Mouse (Mus musculus) hindbrain, postnatal 0 days (tissue): ENCODE results near the gene Kif26b. TPM values are rescaled to one million over a fixed set of nuclear protein-coding genes. Genes with fewer than 3 reads are reported as not detected.
A peak's percentile ranks its signal among the peaks of the same experiment; 100 is the strongest.

Source experiments
- ATAC-seq: fragments of 200-750 bp; cut with Nextera tagmentation; 2 replicates; pipeline ENCODE4 v1.8.0; 2017; ENCODE audit warnings: mild to moderate bottlenecking, moderate TSS enrichment, moderate library complexity
- DNase-seq: peaks from one replicate; pipeline ENCODE4 v3.0.0-alpha.2; 2015; ENCODE audit warnings: low spot score
- H3K27ac ChIP-seq: fragments of 300-500 bp; sonication (generic); 2 replicates; pipeline ENCODE4 v1.5.1; 2014; ENCODE audit warnings: mild to moderate bottlenecking
- H3K27me3 ChIP-seq: fragments of 300-500 bp; sonication (generic); 2 replicates; pipeline ENCODE4 v1.6.1; 2014; ENCODE audit warnings: low read length, mixed read lengths; ENCODE audit not compliant: insufficient read depth
- H3K36me3 ChIP-seq: fragments of 300-500 bp; sonication (generic); 2 replicates; pipeline ENCODE4 v1.6.1; 2014; ENCODE audit warnings: low read length, mixed read lengths; ENCODE audit not compliant: insufficient read depth
- H3K4me1 ChIP-seq: fragments of 300-500 bp; sonication (generic); 2 replicates; pipeline ENCODE4 v1.6.1; 2014; ENCODE audit warnings: antibody characterized with exemption, low read length, mixed read lengths; ENCODE audit not compliant: insufficient read depth
- H3K4me2 ChIP-seq: fragments of 300-500 bp; sonication (generic); 2 replicates; pipeline ENCODE4 v1.6.1; 2014; ENCODE audit warnings: low read depth, mild to moderate bottlenecking, low read length, moderate library complexity, mixed read lengths
- H3K4me3 ChIP-seq: fragments of 300-500 bp; sonication (generic); 2 replicates; pipeline ENCODE4 v1.5.1; 2014; ENCODE audit warnings: low read length
- H3K9ac ChIP-seq: fragments of 300-500 bp; sonication (generic); replicated peaks from 2 replicates; pipeline ENCODE4 v1.6.1; 2014; ENCODE audit warnings: mild to moderate bottlenecking, low read length, moderate library complexity, mixed read lengths
- H3K9me3 ChIP-seq: fragments of 300-500 bp; sonication (generic); 2 replicates; pipeline ENCODE4 v1.6.1; 2016; ENCODE audit warnings: low read length, mixed read lengths
- CTCF ChIP-seq: IDR thresholded peaks from 2 replicates; pipeline ENCODE4 v1.5.1; 2016; ENCODE audit warnings: antibody characterized with exemption, control low read depth, low read depth
- WGBS: fragments of 180-500 bp; shearing (Covaris S2); extraction: QIAGEN DNeasy Blood & Tissue Kit; methylation state at CpG from one replicate; pipeline ENCODE4 v1.1.7; 2014; 5-methylcytosine and 5-hydroxymethylcytosine counted together
- polyA plus RNA-seq: library from polyadenylated mRNA; unstranded; fragments of >200 nt; fragmentation: Nextera tagmentation; extraction: Ambion mirVana; gene quantifications from 2 replicates; pipeline ENCODE4 v1.2.1, GENCODE M21; 2015
- total RNA-seq: library from RNA; depleted of rRNA; stranded (reverse); fragments of >200 nt; gene quantifications from 2 replicates; pipeline ENCODE4 v1.2.3, GENCODE M21; 2014

The Kif26b gene
- total and polyA plus RNA-seq, 2 experiments from 2014 or later = 5.8 to 59.7 TPM

GRCm38 (mm10) chr1:178708356-178708755 is 179.4 kb downstream of the Kif26b start:
- H3K4me2 ChIP-seq = no peak overlapping the region
- WGBS = 76% methylated on average over 1 of the region's 1 CpGs

GRCm38 (mm10) chr1:178712189-178712873 is 183.4 kb downstream of the Kif26b start:
- Histone ChIP-seq H3K9ac (no peak overlapping the region), H3K36me3 (no peaks in the 10 kb centered on the region), H3K4me3 (no peak overlapping the region), H3K27ac (no peak overlapping the region), H3K4me1 (no peaks in the 10 kb centered on the region), H3K9me3 (no peaks in the 10 kb centered on the region), H3K4me2 (no peak overlapping the region), H3K27me3 (no peaks in the 10 kb centered on the region)
- no peak for TF ChIP-seq CTCF
- ATAC-seq (no peak), DNase-seq (no peak)
- WGBS = 79% methylated on average over 9 of the region's 9 CpGs

More at GRCm38 (mm10) chr1:178708356-178708755, 179.4 kb downstream of the Kif26b start:
- no peak for TF ChIP-seq CTCF
- no peak for ATAC-seq
- Histone ChIP-seq H3K27ac (no peak overlapping the region), H3K4me3 (no peak overlapping the region), H3K36me3 (no peaks in the 10 kb centered on the region), H3K9ac (no peak overlapping the region), H3K4me1 (no peaks in the 10 kb centered on the region), H3K27me3 (no peaks in the 10 kb centered on the region), H3K9me3 (no peaks in the 10 kb centered on the region)
- DNase-seq = no peak

- ATAC-seq = no peak
Measured at GRCm38 (mm10) chr1:178714209-178714608, 185.3 kb downstream of the Kif26b start.

GRCm38 (mm10) chr1:178716411-178716810 is 187.5 kb downstream of the Kif26b start:
- Histone ChIP-seq H3K9me3 (no peaks in the 10 kb centered on the region), H3K4me1 (no peaks in the 10 kb centered on the region), H3K4me3 (no peak overlapping the region), H3K4me2 (no peak overlapping the region), H3K27ac (no peak overlapping the region), H3K9ac (no peak overlapping the region), H3K27me3 (no peaks in the 10 kb centered on the region), H3K36me3 (no peaks in the 10 kb centered on the region)
- 67% methylated on average over 2 of the region's 2 CpGs for WGBS
- no peak for DNase-seq
- no peak for TF ChIP-seq CTCF
- ATAC-seq = no peak

More at GRCm38 (mm10) chr1:178714209-178714608, 185.3 kb downstream of the Kif26b start:
- Histone ChIP-seq H3K4me1 (no peaks in the 10 kb centered on the region), H3K36me3 (no peaks in the 10 kb centered on the region), H3K27ac (no peak overlapping the region), H3K9ac (no peak overlapping the region), H3K4me2 (no peak overlapping the region), H3K4me3 (no peak overlapping the region), H3K27me3 (no peaks in the 10 kb centered on the region), H3K9me3 (no peaks in the 10 kb centered on the region)
- DNase-seq = no peak
- no peak for TF ChIP-seq CTCF
- WGBS = 92% methylated on average over 5 of the region's 5 CpGs

- H3K4me2 ChIP-seq = no peak overlapping the region
- no peak overlapping the region for H3K9ac ChIP-seq
- no peak overlapping the region for H3K4me3 ChIP-seq
- 47% methylated on average over 2 of the region's 2 CpGs for WGBS
- DNase-seq (no peak), ATAC-seq (no peak)
- no peaks in the 10 kb centered on the region for H3K36me3 ChIP-seq
- H3K27me3 ChIP-seq = no peaks in the 10 kb centered on the region
- H3K4me1 ChIP-seq = no peaks in the 10 kb centered on the region
- no peak for TF ChIP-seq CTCF
- H3K27ac ChIP-seq = no peak overlapping the region
- H3K9me3 ChIP-seq = no peaks in the 10 kb centered on the region
Measured at GRCm38 (mm10) chr1:178720821-178721220, 191.9 kb downstream of the Kif26b start.

GRCm38 (mm10) chr1:178722793-178723192 is 193.9 kb downstream of the Kif26b start:
- 65% methylated on average over 4 of the region's 4 CpGs for WGBS
- Histone ChIP-seq H3K4me2 (no peak overlapping the region), H3K27me3 (no peaks in the 10 kb centered on the region), H3K9ac (no peak overlapping the region), H3K4me3 (no peak overlapping the region), H3K36me3 (no peaks in the 10 kb centered on the region), H3K9me3 (no peaks in the 10 kb centered on the region), H3K27ac (no peak overlapping the region), H3K4me1 (no peaks in the 10 kb centered on the region)
- TF ChIP-seq CTCF = no peak
- DNase-seq (no peak), ATAC-seq (no peak)

GRCm38 (mm10) chr1:178725536-178725935 is 196.6 kb downstream of the Kif26b start:
- no peaks in the 10 kb centered on the region for H3K27me3 ChIP-seq
- H3K9ac ChIP-seq = no peak overlapping the region
- WGBS = 37% methylated on average over 3 of the region's 3 CpGs
- H3K4me1 ChIP-seq = no peaks in the 10 kb centered on the region
- H3K27ac ChIP-seq = no peak overlapping the region
- peak; percentile 49 for DNase-seq
- no peaks in the 10 kb centered on the region for H3K36me3 ChIP-seq
- no peak for TF ChIP-seq CTCF
- H3K4me2 ChIP-seq = no peak overlapping the region
- peak; percentile 85 for ATAC-seq
- H3K4me3 ChIP-seq = no peak overlapping the region
- no peaks in the 10 kb centered on the region for H3K9me3 ChIP-seq
